Mouse (Mus musculus) spleen, adult 2 months (tissue): ENCODE results near the gene Slc8b1.

Source experiments
- CTCF ChIP-seq: fragments of 200-500 bp; IDR thresholded peaks from 2 replicates; pipeline ENCODE4 v1.5.1; 2011; ENCODE audit warnings: mild to moderate bottlenecking, inconsistent platforms; ENCODE audit not compliant: insufficient read depth, insufficient read length, insufficient replicate concordance; ENCODE audit errors: extremely low read depth
- POLR2A ChIP-seq: fragments of 200-500 bp; IDR thresholded peaks from 2 replicates; pipeline ENCODE4 v1.6.1; 2011; ENCODE audit warnings: low read depth, low read length, inconsistent platforms

DNA sequence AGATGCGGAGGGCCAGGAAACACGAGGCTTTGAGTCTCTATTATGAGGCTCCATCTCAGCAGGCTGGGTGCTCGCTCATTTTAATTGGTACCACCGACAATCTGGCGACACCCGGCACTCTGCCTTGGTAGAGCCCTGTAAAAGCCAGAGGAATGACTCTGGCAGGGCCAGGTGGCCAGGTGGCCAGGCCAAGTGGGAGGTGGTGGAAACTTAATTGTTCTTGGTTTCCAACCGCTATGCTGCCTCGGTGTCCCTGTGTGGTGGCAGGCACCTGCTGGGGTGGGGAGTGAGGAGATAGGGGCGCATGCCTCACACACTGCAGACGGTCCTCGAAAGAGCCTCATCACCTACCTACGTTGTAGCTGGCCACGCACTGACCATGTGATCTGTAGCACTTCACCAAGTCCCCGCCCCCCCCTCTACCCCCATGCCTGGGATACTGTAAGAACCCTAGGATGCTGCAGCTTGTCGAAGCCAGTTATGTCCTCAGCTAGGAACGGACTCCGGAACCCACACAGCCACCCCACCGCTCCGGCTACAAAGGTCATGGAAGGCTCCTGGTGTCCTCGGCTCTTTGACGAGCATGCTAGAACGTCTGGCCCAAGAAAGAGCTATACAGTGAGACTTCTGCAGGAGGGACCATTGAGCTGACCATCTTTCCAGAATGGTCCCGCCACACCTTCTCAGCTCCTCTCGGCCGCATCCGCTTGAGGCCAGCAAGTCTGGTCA is 69.1 kb downstream of the Slc8b1 start:
- TF ChIP-seq CTCF: no peak
- no peak for TF ChIP-seq POLR2A
